Mouse (Mus musculus) skeletal muscle tissue, adult 2 months (tissue): ENCODE results near the gene Triap1.
"Not testable (repeated sequence)": the region's sequence is repeated elsewhere in the genome, so short reads cannot be mapped to it uniquely, and the experiment has no call there.

Experiments
- DNase-seq: peaks from one replicate; pipeline ENCODE4 v3.0.0-alpha.2; 2012; ENCODE audit warnings: low read depth, low spot score

The Triap1 gene

DNA sequence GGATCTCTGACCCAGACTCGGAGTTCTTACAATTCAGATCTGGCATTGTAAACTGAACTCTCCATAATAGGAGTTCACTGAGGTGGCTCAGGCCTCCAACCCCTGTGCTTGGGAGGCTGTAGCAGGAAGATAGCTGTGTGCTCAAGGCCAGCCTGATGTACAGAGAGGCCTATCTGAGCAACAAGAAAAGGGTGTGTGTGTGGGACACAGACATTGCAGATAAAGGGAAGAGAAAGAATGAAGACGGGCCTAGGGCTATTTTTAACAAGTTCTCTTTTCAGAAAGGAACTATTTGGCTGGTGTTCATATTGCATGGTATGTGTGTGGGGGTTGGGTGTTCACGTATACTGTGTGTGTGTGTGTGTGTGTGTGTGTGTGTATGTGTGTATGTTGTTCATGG, 7.4 kb upstream of the Triap1 start:
- DNase-seq = no peak

DNA sequence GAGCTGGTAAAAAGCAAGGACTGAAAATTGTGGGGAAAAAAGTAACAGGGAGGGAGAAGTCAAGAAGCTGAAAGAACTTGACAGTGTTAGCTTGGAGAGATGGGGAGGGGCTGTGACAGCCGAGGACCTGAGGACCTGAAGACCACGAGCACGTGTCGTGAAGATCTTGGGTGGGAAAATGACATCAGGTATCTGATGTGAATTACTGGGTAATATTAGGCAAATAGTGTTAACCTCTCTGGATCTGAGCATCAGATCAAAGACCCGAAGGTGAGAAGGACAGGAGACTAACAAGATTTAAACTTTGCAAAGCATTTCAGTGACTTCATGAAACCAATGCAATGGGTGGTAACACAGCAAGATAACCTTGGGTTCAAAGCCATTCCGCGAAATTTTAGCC, 1.0 kb upstream of the Triap1 start:
- DNase-seq = no peak

DNA sequence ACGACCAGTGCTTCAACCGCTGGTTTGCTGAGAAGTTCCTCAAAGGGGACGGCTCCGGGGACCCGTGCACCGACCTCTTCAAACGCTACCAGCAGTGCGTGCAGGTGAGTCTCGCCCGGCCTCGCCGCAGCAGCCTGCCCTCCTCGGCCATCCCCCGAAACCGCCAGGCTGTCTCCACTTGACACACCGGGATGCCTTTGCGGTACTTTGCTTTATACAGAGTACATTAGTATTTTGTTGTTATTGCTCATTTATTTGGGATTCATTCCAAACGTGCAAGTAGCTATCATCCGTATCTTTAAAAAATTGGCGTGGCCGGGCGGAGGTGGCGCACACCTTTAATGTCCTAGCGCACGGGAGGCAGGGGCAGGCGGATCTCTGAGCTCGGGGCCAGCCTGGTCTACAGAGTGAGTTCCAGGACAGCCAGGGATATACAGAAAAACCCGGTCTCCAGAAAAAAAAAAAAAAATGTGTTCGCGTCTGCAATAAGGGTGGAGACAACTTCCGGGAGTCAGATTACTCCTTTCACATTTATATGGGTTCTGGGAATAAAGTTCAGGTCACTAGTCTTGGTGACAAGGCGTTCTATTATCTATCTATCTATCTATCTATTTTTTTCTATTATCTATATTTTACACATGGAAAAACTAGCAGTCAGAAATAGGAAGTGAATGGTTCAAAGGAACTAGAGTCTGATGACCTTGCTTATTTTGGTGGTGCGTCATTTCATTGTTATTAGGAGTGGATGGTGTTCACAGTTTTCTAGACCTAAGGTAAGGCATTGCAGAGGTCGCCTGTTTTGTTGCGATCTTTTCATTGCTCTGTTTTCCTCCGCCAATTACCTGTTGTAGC, 515 bp downstream of the Triap1 start:
- no peak for DNase-seq

DNA sequence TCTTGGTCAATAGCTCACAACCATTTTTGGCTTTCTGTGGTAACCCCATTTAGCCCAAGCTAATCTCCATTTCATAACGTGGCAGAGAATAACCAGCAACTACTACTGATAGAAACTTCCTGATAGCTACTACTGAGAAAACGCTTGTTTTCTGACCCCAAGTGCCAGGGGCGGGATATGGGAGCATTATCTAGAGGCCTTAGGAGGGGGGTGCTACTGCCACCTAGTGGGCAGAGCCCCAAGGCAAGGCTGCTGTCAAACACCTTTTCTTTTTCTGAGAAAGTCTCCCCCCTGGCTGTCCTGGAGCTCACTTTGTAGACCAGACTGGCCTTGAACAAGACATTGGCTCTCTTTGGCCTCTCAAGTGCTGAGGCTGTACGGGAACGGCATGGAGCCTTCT, 6.5 kb downstream of the Triap1 start:
- DNase-seq = peak; percentile 67

DNA sequence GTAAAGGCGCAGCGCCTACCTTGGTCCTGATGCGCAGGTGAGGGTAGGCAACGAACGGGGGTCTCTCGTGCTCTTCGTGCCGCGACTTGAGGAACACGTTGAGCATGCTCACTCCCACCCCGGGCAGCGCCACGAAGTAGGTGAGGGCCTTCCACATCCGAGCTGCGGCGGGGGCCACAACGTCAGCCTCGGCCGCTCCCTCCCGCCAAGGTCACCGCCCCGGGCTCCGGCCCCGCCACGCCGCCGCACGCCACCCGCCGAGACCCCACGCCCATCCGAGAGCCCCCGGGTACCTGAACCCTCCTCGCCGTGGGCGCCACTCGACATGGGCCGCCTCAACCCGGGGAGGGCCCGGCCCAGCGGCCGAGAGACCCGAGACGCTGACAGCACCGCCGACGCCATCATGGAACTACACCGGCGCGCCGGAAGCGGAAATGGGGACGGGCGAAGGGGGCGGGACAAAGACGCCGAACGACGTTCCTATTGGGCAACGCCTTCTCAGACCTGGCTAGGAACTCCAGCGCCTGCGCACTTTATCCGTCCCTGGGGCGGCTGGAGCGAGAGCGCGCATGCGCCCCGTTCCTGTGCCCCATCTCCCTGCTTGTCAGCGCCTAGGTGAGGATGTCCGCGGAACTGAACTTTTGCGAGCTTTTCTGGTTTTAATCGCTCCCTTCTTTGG, 7.7 kb downstream of the Triap1 start, which contains the start of gene Cox6a1:
TSS of gene Cox6a1 (minus strand) at position 436 of the 679 bp plus-strand sequence.
- DNase-seq = peak; percentile 99

DNA sequence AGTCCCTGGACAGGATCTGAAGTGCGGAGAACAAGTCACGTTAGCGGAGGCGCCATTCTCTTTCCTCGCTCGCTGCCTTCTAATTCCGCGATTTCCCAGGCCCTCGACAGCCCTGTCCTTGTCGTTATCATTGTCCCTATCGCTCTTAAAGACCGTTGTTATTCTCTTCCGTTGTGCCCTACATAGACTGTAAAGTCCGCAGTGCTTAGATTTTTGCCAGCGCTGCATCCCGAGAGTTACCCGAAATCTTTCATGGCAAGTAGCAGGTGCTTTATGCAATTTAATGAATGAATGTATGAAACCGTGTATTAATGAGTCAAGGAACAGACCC, 8.2 kb downstream of the Triap1 start:
- no peak for DNase-seq

DNA sequence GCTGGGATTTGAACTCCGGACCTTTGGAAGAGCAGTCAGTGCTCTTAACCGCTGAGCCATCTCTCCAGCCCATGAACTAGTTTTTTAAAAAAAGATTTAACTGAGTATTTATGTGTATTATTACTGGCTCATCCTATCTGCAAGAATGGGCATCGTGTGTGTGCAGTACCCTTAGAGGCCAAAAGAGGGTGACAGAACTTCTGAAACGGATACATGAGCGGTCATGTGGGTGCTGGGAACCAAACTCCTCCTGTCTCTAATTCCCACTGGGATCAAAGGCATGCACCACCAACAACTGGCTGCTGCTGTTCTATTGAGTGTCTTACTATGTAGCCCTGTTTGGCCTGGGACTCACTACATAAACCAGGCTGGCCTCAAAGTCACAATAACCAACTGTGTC, 10.3 kb downstream of the Triap1 start:
- DNase-seq = no peak

DNA sequence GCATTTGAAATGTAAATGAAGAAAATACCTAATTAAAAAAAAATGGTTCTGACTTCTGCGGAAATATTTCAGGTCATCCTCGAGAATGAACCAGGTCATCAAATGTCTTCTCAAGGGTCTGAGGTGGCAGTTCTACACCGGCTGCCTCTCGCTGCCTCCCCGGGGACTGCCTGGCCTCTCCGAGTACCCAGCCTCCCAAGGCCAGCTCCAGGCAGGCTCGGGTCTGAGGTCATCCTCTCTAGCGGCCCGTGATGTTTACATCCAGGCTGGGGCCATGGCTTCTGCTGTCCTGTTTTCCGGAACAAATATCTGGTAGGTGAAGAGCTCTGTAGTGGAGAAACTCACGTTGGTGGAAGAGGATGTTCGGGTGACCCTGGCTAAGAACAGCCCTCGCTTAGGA, 14.0 kb downstream of the Triap1 start:
- DNase-seq = no peak

DNA sequence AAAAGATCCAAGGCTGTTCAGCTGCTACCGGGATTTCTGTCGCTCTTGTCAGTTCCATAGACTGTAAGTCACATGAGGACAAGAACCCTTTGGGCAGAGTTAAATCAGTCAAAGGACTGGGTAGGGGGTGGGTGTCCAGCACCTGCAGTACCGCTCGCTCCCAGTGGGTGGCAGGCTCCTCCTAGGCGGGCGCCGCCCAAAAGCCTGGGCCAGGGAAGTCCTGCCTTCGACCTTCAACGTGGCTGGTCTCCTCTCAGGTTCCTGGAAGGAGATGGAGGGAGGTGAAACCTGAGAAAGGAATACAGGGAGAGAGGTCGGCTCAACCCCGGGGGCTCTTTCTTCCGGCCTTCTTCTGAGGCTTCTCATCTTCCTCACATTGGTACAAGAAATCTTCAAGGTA, 17.8 kb downstream of the Triap1 start:
- peak; percentile 65 for DNase-seq

DNA sequence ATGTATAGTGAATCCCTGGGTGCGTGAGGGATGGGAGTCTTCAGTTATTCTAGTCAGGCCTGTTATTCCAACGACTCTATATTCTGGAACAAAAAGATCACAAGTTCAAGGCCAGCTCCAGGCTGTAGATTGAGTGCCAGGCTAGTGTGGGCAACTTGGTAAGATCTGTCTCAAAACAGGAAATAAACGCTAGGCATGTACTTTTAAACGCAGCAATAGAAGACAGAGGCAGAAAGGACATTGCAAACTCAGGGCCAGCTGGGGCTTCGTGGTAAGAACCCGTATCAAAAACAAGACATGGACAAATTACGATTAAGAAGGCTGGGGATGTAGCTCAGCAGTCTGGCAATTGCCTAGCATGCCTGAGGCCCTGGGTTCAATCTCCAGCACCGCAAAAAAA, 18.4 kb downstream of the Triap1 start:
- DNase-seq = no peak

DNA sequence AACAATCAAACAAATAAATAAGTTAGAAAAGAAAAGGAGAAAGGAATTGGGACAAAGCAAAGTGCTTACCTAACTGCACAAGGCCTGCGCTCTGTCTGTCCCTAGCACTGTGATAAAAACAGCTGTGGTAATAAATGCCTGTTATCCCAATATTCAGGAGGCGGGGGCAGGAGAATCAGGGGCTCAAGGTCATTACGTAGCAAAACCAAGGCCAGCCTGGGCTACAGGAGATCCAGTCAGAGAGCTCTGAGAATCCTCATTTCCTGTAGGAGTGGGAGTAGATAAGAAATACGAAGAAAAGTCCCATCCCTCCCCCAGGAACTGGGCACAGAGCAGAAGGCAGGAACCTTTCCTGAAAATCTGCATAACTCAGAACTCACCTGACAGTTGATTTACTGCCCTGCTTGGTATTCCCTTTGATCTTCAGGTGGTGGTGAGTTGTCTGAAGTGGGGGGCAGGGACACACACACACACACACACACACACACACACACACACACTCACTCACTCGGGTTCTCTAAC, 18.9 kb downstream of the Triap1 start:
- DNase-seq = no peak

DNA sequence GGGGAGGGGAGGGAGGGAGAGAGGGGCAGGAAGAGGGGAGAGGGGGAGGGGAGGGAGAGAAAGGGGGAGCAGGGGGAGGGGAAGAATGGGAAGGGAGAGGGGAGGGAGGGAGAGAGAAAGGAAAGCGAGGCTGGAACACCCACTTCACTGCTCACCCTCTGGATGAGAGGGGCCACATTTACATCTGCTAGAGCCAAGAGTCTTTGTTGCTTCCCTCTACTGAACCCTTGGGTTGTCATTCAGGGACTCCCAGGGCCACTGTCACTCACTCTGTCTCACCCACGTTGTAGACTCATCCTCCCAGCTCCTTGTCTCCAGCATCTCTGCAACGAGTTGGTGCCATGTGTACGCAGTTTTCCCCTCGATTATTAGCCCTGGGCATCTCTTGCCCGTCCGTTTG, 21.2 kb downstream of the Triap1 start:
- no peak for DNase-seq

DNA sequence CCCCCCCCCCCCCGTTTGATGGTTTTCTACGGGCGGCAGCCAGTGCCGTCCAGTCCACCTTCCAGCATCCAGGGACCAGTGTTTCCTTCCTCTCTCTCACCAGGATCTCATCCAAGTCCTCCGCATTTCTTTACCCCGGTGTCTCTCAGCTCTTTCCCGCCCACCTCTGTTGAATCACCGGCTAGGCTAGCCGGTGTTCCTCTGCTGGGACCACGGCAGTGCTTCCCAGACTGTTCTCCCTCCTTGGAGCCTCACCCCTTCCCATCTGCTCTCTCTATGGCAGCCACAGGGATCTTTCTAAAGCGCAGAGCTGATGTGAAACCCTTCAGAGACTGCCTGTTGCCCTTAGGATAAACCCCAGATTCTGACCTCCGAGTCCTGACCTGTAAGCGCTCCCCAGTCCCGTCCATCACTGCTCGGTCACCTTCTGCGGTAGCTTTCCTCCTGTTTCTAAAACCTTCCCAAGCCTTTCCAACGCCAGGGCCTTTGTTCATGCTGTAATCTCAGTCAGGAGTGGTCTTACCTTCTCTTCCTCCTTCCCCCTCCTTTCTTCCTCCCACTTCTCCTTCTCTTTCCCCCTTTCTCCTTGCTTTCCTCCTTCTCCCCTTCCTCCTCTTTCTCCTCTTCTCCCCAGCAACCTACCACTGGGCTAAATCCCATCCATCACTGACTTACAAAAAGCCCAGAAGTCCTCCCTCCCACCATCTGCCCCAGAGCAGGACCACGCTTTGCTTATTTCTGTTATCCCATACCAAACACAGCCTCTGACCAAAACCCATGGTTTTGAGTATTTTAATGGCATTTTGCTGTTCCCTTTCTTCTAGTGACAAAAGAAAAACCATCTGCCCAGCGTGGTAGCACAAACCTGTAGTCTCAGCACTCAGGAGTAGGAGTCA, 22.0 kb downstream of the Triap1 start:
- DNase-seq = no peak

DNA sequence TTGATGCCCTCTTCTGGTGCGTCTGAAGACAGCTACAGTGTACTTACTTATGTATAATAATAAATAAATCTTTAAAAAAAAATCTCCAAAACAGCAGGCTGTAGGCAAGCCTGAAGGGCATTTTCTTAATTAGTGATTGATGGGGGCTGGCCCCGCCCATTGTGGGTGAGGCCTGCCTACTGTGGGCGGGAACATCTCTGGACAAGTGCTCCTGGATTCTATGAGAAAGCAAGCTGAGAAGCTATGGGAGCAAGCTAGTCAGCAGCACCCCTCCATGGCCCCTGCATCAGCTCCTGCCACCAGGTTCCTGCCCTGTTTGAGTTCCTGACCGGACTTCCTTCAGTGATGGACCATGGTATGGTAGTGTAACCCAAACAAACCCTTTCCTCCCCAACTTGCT, 23.8 kb downstream of the Triap1 start:
- DNase-seq = no peak

DNA sequence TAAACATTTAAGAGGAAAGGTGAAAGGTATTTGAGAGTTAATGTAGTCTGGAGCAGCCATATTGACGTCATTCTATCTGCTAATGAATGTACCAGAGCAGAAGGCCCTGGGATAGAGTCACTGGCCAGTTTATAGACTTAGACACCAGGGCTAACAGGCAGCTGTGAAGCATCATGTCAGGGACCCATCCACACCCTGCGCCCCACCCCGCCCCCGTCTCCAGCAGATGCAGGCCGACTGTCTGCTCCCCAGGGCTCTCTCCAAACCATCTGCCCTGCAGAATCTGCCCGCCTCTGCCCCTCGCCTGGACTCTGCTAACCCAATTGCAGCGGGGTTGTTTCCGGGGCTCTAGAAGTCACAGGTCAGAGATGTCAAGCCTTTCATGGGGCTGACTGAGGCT, 30.7 kb downstream of the Triap1 start:
- no peak for DNase-seq

DNA sequence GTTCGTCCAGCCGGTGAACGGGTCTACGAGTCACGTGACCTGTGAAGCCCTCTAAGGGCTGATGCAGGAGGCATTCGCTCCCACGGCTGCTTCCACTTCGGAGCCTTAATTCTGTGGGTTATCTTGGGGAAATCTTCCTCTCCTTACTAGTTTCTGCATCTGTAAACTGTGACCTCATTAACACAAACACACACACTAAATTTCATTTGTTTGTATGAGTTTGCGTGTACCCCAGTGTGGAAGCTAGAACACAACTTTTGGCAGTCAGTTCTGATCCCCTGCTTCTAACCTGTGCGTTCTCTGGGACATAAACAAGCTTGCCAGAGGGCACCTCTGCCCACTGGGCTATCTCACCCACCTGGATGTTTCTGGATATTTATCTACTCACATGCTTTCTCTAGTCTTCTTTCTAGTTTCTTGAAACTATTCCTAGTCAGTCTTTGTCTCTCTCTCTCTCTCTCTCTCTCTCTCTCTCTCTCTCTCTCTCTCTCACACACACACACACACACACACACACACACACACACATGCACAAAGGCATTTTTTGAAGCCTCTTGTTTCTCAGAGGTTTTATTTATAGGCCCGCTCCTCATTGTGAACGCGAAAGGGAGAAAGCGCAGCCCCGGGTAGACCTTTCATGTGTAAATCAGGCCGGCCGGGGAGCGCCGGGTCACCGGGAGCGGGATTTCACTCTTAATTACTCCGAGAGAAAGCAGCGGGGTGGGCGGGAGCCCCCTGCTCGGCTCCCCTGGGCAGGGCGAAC, 32.6 kb downstream of the Triap1 start:
- no peak for DNase-seq

DNA sequence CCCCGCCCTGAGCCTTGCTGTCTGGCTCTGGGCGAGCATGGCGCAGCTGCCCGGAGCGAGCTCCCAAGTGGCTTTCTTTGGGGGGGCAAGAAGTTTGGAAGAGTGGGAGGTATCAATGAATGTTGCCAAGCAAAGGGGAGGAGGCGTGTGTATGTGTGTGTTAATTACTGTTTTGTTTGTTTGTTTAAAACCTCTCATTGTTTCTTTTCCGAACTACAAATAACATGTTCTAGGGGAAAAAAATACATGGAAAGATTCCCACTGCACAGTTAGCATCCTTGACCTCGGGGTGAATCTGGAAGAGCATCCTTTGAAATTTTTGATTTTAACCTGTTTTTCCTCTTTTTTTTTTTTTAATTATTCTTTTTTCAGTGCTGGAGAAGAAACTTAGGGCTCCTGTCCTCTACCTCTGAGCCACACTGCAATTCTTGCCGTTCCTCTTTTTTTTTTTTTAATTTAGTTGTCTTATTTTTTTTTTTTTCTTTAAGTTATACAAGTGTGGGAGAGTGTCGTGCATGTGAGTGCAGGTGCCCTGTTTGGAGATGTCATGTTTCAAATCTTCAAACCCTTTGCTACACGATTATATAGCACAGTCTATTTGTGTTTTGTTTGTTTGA, 33.3 kb downstream of the Triap1 start:
- DNase-seq = no peak

DNA sequence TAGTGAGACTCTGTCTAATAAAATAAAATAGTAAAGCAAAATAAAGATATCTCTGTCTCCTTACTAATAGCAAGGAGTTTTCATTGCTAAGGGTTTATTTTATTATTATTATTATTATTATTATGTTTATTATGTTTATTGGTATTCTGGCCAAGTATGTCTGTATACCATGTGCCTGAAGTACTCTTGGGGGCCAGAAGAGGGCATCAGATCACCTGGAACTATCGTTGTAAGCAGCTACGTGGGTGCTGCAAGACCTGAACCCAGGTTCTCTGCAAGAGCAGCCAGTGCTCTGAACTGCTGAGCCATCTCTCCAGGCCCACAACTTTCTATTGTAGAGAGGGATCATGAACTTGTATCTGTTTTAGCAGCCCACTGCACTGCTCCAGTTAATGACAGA, 34.4 kb downstream of the Triap1 start:
- DNase-seq = no peak

DNA sequence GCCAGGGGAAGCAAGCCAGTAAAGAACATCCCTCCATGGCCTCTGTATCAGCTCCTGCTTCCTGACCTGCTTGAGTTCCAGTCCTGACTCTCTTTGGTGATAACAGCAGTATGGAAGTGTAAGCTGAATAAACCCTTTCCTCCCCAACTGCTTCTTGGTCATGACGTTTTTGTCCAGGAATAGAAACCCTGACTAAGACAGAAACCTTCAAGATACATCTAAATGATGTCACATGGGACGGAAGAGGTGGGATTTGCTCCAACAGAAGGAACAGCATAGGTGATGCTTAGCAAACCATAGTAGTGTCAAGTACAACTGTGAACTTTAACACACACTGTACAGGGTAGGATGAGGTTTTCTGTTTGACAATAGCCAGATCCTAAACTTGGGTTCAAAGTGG, 37.9 kb downstream of the Triap1 start:
- DNase-seq = not testable (repeated sequence)

DNA sequence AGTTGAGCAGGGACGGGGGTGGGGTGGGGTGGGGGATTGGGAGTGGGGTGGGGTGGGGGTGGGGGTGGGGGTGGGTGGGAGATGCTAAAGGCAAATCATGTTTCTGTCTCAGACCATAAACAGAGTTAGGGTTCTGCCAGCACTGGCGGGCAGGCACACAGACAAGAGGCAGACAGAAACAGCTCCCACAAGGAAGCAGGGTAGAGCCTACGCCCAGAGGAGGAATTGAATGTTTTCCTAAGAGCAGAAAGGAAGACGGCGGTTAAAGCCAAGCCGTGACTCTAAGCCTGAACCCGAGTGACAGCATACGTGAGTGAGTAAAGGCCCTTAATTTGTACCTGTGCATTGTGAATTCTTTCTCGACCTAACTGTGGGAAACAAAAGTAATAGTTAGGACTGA, 50.9 kb downstream of the Triap1 start:
- DNase-seq = no peak

DNA sequence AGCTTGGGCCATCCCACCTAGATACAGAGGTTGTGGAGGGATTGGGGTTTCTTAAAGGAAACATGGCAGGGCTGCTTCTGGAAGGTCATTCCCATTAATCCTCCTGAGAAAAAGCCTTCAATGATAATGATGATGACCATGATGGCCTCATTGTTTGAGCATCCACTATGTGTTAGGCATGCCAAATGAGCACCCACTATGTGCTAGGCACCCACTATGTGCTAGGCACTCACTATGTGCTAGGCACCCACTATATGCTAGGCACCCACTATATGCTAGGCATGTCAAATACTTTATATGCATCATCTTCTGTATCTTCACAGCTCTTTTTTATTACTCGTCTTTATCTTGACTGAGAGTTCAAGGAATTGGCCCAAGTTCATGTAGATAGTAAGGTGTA, 51.9 kb downstream of the Triap1 start:
- DNase-seq = no peak
